Mouse (Mus musculus): ENCODE results near the gene Igf2bp2. TPM values are rescaled to one million over a fixed set of nuclear protein-coding genes. Genes with fewer than 3 reads are reported as not detected.

Gene Igf2bp2
- total RNA-seq, 1 experiment, result 24.3 TPM

- TF ChIP-seq HCFC1 (IDR thresholded peaks at IDR 0.05; ENCODE audit: borderline replicate concordance, insufficient read depth, low read length), result no peak
- no peak for TF ChIP-seq MAFK (IDR thresholded peaks at IDR 0.05; ENCODE audit: insufficient read depth, low read depth, low read length)
- TF ChIP-seq CHD2 (IDR thresholded peaks at IDR 0.05; ENCODE audit: low read depth, low read length), result no peak
- TF ChIP-seq ZC3H11A (IDR thresholded peaks at IDR 0.05; ENCODE audit: borderline replicate concordance, low read depth, low read length), result no peak
- TF ChIP-seq ZNF384 (IDR thresholded peaks at IDR 0.05; ENCODE audit: low read depth, low read length), result no peak
- no peak for DNase-seq (ENCODE audit: low read depth, low spot score)
- H3K36me3 ChIP-seq (ENCODE audit: control insufficient read depth, insufficient read depth, low read length, poor library complexity, severe bottlenecking), result no peaks in the 10 kb centered on the region
- H3K4me1 ChIP-seq (ENCODE audit: control insufficient read depth in 2 of 2, insufficient read depth in 2 of 2, low read length in 2 of 2, poor library complexity in 1 of 2), result peaks cover 0 to 12% of the 10 kb centered on the region in 2 experiments; a peak in 2 of 4 replicates
- peak overlapping the region; percentile 56 for H3K9ac ChIP-seq (ENCODE audit: insufficient read depth, low read depth, low read length, poor library complexity, severe bottlenecking)
- no peaks in the 10 kb centered on the region for H3K9me3 ChIP-seq (ENCODE audit: control insufficient read depth, insufficient read depth, low read depth, low read length)
- H3K4me3 ChIP-seq (ENCODE audit: insufficient read depth in 1 of 2, low read depth in 1 of 2, low read length in 2 of 2, poor library complexity in 1 of 2, severe bottlenecking in 1 of 2), result peak overlapping the region; percentile 88 to 91
- no peak overlapping the region for H3K27ac ChIP-seq (ENCODE audit: insufficient read depth, low read depth, low read length, poor library complexity, severe bottlenecking)
- in situ Hi-C loops (cut with MboI; ENCODE audit: low sequenced_read_pairs in 2 of 2, unreplicated experiment in 2 of 2), result no loop called here
Measured at GRCm38 (mm10) chr16:22162066-22162511, 1.0 kb downstream of the Igf2bp2 start.

- no peak overlapping the region for H3K27ac ChIP-seq (ENCODE audit: insufficient read depth, low read depth, low read length, poor library complexity, severe bottlenecking)
- in situ Hi-C loops (cut with MboI; ENCODE audit: low sequenced_read_pairs in 2 of 2, unreplicated experiment in 2 of 2), result no loop called here
- TF ChIP-seq ZC3H11A (IDR thresholded peaks at IDR 0.05; ENCODE audit: borderline replicate concordance, low read depth, low read length) (no peak), MAFK (IDR thresholded peaks at IDR 0.05; ENCODE audit: insufficient read depth, low read depth, low read length) (no peak), HCFC1 (IDR thresholded peaks at IDR 0.05; ENCODE audit: borderline replicate concordance, insufficient read depth, low read length) (no peak), ZNF384 (IDR thresholded peaks at IDR 0.05; ENCODE audit: low read depth, low read length) (no peak), CHD2 (IDR thresholded peaks at IDR 0.05; ENCODE audit: low read depth, low read length) (no peak)
- H3K4me3 ChIP-seq (ENCODE audit: insufficient read depth in 1 of 2, low read depth in 1 of 2, low read length in 2 of 2, poor library complexity in 1 of 2, severe bottlenecking in 1 of 2), result peak overlapping the region; percentile 88 to 91
- no peak for DNase-seq (ENCODE audit: low read depth, low spot score)
- H3K9ac ChIP-seq (ENCODE audit: insufficient read depth, low read depth, low read length, poor library complexity, severe bottlenecking), result peak overlapping the region; percentile 56
- no peaks in the 10 kb centered on the region for H3K9me3 ChIP-seq (ENCODE audit: control insufficient read depth, insufficient read depth, low read depth, low read length)
- H3K36me3 ChIP-seq (ENCODE audit: control insufficient read depth, insufficient read depth, low read length, poor library complexity, severe bottlenecking), result no peaks in the 10 kb centered on the region
- peaks cover 0 to 12% of the 10 kb centered on the region in 2 experiments; a peak in 2 of 4 replicates for H3K4me1 ChIP-seq (ENCODE audit: control insufficient read depth in 2 of 2, insufficient read depth in 2 of 2, low read length in 2 of 2, poor library complexity in 1 of 2)
Measured at GRCm38 (mm10) chr16:22161351-22162065, 1.6 kb downstream of the Igf2bp2 start.

- Histone ChIP-seq H3K9me3 (ENCODE audit: control insufficient read depth, insufficient read depth, low read depth, low read length) (no peaks in the 10 kb centered on the region), H3K36me3 (ENCODE audit: control insufficient read depth, insufficient read depth, low read length, poor library complexity, severe bottlenecking) (no peaks in the 10 kb centered on the region), H3K27ac (ENCODE audit: insufficient read depth, low read depth, low read length, poor library complexity, severe bottlenecking) (no peak overlapping the region), H3K4me3 (ENCODE audit: insufficient read depth in 1 of 2, low read depth in 1 of 2, low read length in 2 of 2, poor library complexity in 1 of 2, severe bottlenecking in 1 of 2) (peak overlapping the region in 1 of 2 experiments; percentile 91; a peak in 2 of 4 replicates), H3K9ac (ENCODE audit: insufficient read depth, low read depth, low read length, poor library complexity, severe bottlenecking) (no peak overlapping the region), H3K4me1 (ENCODE audit: control insufficient read depth in 2 of 2, insufficient read depth in 2 of 2, low read length in 2 of 2, poor library complexity in 1 of 2) (peaks cover 0 to 12% of the 10 kb centered on the region in 2 experiments; a peak in 2 of 4 replicates)
- TF ChIP-seq CHD2 (IDR thresholded peaks at IDR 0.05; ENCODE audit: low read depth, low read length) (peak; percentile 24; the same call in 1 of the 2 replicates), ZC3H11A (IDR thresholded peaks at IDR 0.05; ENCODE audit: borderline replicate concordance, low read depth, low read length) (no peak)
- no peak for DNase-seq (ENCODE audit: low read depth, low spot score)
- in situ Hi-C loops (cut with MboI; ENCODE audit: low sequenced_read_pairs in 2 of 2, unreplicated experiment in 2 of 2), result no loop called here
Measured at GRCm38 (mm10) chr16:22160386-22161145, 2.5 kb downstream of the Igf2bp2 start.

- peaks cover 9% of the 10 kb centered on the region in 2 experiments; a peak in 2 of 4 replicates for H3K4me1 ChIP-seq (ENCODE audit: control insufficient read depth in 2 of 2, insufficient read depth in 2 of 2, low read length in 2 of 2, poor library complexity in 1 of 2)
- H3K9me3 ChIP-seq (ENCODE audit: control insufficient read depth, insufficient read depth, low read depth, low read length), result no peaks in the 10 kb centered on the region
- in situ Hi-C loops (cut with MboI; ENCODE audit: low sequenced_read_pairs in 2 of 2, unreplicated experiment in 2 of 2), result no loop called here
- DNase-seq (ENCODE audit: low read depth, low spot score), result no peak
- H3K4me3 ChIP-seq (ENCODE audit: insufficient read depth in 1 of 2, low read depth in 1 of 2, low read length in 2 of 2, poor library complexity in 1 of 2, severe bottlenecking in 1 of 2), result no peak overlapping the region
- TF ChIP-seq CHD2 (IDR thresholded peaks at IDR 0.05; ENCODE audit: low read depth, low read length), result no peak
- no peak for TF ChIP-seq ZNF384 (IDR thresholded peaks at IDR 0.05; ENCODE audit: low read depth, low read length)
- no peak for TF ChIP-seq HCFC1 (IDR thresholded peaks at IDR 0.05; ENCODE audit: borderline replicate concordance, insufficient read depth, low read length)
- no peak for TF ChIP-seq MAFK (IDR thresholded peaks at IDR 0.05; ENCODE audit: insufficient read depth, low read depth, low read length)
- no peak for TF ChIP-seq ZC3H11A (IDR thresholded peaks at IDR 0.05; ENCODE audit: borderline replicate concordance, low read depth, low read length)
- H3K9ac ChIP-seq (ENCODE audit: insufficient read depth, low read depth, low read length, poor library complexity, severe bottlenecking), result no peak overlapping the region
- H3K27ac ChIP-seq (ENCODE audit: insufficient read depth, low read depth, low read length, poor library complexity, severe bottlenecking), result no peak overlapping the region
- no peaks in the 10 kb centered on the region for H3K36me3 ChIP-seq (ENCODE audit: control insufficient read depth, insufficient read depth, low read length, poor library complexity, severe bottlenecking)
Measured at GRCm38 (mm10) chr16:22152941-22153444, 10.1 kb downstream of the Igf2bp2 start.
